Mouse (Mus musculus) lung, embryonic 14.5 days (tissue): ENCODE data around the gene Trp53. TPM values are rescaled to one million over a fixed set of nuclear protein-coding genes. Genes with fewer than 3 reads are reported as not detected.

Experiments
- ATAC-seq: fragments of 200-750 bp; cut with Nextera tagmentation; 2 replicates; pipeline ENCODE4 v1.8.0; 2017; ENCODE audit warnings: mild to moderate bottlenecking, moderate TSS enrichment, moderate library complexity; ENCODE audit not compliant: insufficient read depth
- DNase-seq: peaks from one replicate; pipeline ENCODE4 v3.0.0-alpha.2; 2015
- H3K27ac ChIP-seq: fragments of 300-500 bp; sonication (generic); 2 replicates; pipeline ENCODE4 v1.5.1; 2014; ENCODE audit warnings: low read depth, mild to moderate bottlenecking, moderate library complexity
- H3K27me3 ChIP-seq: fragments of 300-500 bp; sonication (generic); 2 replicates; pipeline ENCODE4 v1.6.1; 2014; ENCODE audit warnings: low read length, control low read depth; ENCODE audit not compliant: insufficient read depth
- H3K36me3 ChIP-seq: fragments of 300-500 bp; sonication (generic); 2 replicates; pipeline ENCODE4 v1.6.1; 2014; ENCODE audit warnings: control low read depth; ENCODE audit not compliant: insufficient read depth
- H3K4me1 ChIP-seq: fragments of 300-500 bp; sonication (generic); 2 replicates; pipeline ENCODE4 v1.6.1; 2014; ENCODE audit warnings: antibody characterized with exemption, control low read depth; ENCODE audit not compliant: insufficient read depth
- H3K4me2 ChIP-seq: fragments of 300-500 bp; sonication (generic); 2 replicates; pipeline ENCODE4 v1.6.1; 2014; ENCODE audit warnings: mild to moderate bottlenecking
- H3K4me3 ChIP-seq: fragments of 300-500 bp; sonication (generic); 2 replicates; pipeline ENCODE4 v1.5.1; 2014; ENCODE audit warnings: low read depth, low read length
- H3K9ac ChIP-seq: fragments of 300-500 bp; sonication (generic); 2 replicates; pipeline ENCODE4 v1.6.1; 2014
- H3K9me3 ChIP-seq: fragments of 300-500 bp; sonication (generic); 2 replicates; pipeline ENCODE4 v1.6.1; 2016; ENCODE audit warnings: low read depth, low read length, control low read depth
- CTCF ChIP-seq: IDR thresholded peaks from 2 replicates; pipeline ENCODE4 v1.5.1; 2016; ENCODE audit warnings: antibody characterized with exemption, low read depth
- WGBS: fragments of 180-500 bp; shearing (Covaris S2); extraction: QIAGEN DNeasy Blood & Tissue Kit; methylation state at CpG from one replicate; pipeline ENCODE4 v1.1.7; 2014; 5-methylcytosine and 5-hydroxymethylcytosine counted together
- polyA plus RNA-seq: library from polyadenylated mRNA; unstranded; fragments of >200 nt; fragmentation: Nextera tagmentation; extraction: Ambion mirVana; gene quantifications from 2 replicates; pipeline ENCODE4 v1.2.1, GENCODE M21; 2014

Trp53 gene
- polyA plus RNA-seq, 1 experiment from 2014 or later, result 202 TPM

DNA sequence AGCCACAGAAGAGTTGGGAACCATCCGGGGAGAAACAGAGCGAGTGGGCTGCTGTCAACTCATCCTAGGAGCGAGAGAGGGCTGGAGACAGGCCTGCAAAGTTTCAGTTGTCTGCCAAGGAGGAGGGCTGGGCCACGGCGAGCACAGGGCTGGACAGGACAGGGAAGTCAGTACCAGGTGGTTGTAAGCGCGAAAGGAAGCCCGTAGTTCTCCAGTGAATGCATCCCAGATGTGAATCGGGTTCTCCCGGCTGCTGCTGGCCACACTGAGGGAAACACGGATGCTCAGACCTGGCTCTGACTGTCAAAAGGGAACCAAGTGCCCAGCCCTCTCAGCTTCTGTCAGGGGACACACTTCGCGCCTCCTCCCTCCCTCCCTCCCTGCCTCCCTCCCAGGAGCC, 16.8 kb upstream of the Trp53 start:
- WGBS, result 74% methylated on average over 13 of the region's 13 CpGs
- no peak overlapping the region for H3K4me3 ChIP-seq
- no peak for TF ChIP-seq CTCF

DNA sequence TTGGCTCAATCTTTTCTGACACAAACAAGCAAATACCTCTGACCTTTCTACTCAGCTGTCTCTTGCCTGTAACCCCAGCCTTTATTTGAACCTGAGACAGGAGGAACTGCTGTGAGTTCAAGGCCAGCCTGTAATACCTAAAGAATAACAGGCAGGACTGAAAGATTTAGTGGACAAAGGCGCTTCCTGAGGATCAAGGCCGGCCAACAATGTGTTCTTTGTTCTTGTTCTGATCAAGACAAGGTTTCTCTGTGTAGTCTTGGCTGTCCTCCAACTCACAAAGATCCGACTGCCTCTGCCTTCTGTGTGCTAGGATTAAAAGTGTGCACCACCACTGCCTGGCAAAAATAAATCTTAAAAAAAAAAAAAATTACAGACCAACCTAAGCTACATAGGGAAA, 15.8 kb upstream of the Trp53 start:
- Histone ChIP-seq H3K4me1 (peaks cover 3% of the 10 kb centered on the region; the same call in 1 of the 2 replicates), H3K4me2 (no peak overlapping the region), H3K4me3 (no peak overlapping the region), H3K27me3 (no peaks in the 10 kb centered on the region), H3K36me3 (peaks cover 47% of the 10 kb centered on the region), H3K27ac (no peak overlapping the region), H3K9me3 (no peaks in the 10 kb centered on the region), H3K9ac (no peak overlapping the region)
- no peak for TF ChIP-seq CTCF
- DNase-seq (peak; percentile 38), ATAC-seq (no peak)
- WGBS, result 53% methylated on average over 3 of the region's 3 CpGs

More for the DNA sequence above, 16.8 kb upstream of the Trp53 start:
- no peak overlapping the region for H3K27ac ChIP-seq
- H3K9ac ChIP-seq, result no peak overlapping the region
- H3K4me2 ChIP-seq, result no peak overlapping the region
- no peak for ATAC-seq
- no peaks in the 10 kb centered on the region for H3K9me3 ChIP-seq
- H3K4me1 ChIP-seq, result peaks cover 9% of the 10 kb centered on the region; the same call in 1 of the 2 replicates
- no peaks in the 10 kb centered on the region for H3K27me3 ChIP-seq
- H3K36me3 ChIP-seq, result peaks cover 46% of the 10 kb centered on the region
- DNase-seq, result no peak

DNA sequence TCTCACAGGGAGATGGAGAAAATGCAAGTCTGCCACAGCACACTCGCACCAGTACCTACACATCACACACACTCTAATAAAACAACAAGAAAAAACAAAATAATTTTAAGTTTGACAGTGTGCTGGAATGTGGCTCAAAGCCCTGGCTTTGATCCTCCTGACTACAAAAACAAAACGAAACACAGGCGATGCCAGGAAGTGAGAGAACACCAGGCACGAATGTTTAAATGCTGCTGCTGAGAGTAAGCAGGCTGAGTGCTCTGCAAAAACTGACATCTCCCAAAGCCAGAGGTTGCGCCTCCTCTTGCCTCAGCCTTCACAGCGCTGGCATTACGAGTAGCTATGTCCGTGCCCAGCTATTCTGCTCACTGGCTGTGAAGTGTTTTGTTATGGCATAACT, 15.0 kb upstream of the Trp53 start:
- Histone ChIP-seq H3K27ac (no peak overlapping the region), H3K9me3 (no peaks in the 10 kb centered on the region), H3K4me1 (no peaks in the 10 kb centered on the region), H3K27me3 (no peaks in the 10 kb centered on the region), H3K36me3 (peaks cover 54% of the 10 kb centered on the region), H3K9ac (no peak overlapping the region), H3K4me2 (no peak overlapping the region), H3K4me3 (no peak overlapping the region)
- TF ChIP-seq CTCF, result no peak
- ATAC-seq (no peak), DNase-seq (peak; percentile 67)
- 57% methylated on average over 8 of the region's 8 CpGs for WGBS

DNA sequence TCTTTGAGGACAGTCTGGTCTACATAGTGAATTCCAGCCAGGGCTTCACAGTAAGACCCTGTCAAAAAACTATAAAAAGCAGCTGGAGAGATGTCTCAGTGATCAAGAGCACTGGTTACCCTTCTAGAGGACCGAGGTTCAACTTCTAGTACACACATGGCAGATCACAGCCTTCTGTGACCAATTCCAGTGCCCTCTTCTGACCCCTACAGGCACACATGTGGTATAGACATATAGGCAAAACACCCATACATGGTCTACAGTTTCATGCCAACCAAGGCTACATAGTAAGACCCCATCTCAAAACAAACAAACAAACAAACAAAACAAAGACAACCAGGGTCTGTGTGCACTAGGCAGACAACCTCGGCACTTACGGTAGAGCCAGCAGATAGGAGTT, 4.9 kb upstream of the Trp53 start:
- ATAC-seq, result no peak
- peaks cover 7% of the 10 kb centered on the region for H3K4me1 ChIP-seq
- no peak overlapping the region for H3K4me2 ChIP-seq
- peak; percentile 62 for TF ChIP-seq CTCF
- no peak overlapping the region for H3K4me3 ChIP-seq
- H3K9ac ChIP-seq, result no peak overlapping the region
- 56% methylated on average over 3 of the region's 3 CpGs for WGBS
- H3K27ac ChIP-seq, result no peak overlapping the region
- H3K27me3 ChIP-seq, result no peaks in the 10 kb centered on the region
- peak; percentile 64 for DNase-seq
- H3K9me3 ChIP-seq, result no peaks in the 10 kb centered on the region
- H3K36me3 ChIP-seq, result peaks cover 42% of the 10 kb centered on the region

DNA sequence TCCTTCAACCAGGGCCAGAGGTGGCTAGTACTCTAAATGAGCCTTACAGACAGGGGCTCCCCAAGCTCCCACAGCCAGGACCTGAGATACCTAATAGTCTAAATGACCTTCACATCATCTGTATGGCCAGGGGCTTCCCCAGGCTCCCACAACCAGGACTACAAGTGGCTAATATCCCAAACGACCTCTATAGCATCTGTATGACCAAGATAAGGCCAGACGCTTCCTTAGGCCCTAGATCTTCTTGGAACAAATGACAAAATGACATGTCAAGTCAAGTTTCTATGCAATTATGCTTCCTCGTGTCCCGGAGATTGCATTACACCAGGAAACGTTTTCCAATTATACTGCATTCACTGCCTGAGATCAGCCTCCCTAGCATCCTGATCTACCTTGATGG, 3.9 kb upstream of the Trp53 start:
- no peak for ATAC-seq
- no peak overlapping the region for H3K9ac ChIP-seq

DNA sequence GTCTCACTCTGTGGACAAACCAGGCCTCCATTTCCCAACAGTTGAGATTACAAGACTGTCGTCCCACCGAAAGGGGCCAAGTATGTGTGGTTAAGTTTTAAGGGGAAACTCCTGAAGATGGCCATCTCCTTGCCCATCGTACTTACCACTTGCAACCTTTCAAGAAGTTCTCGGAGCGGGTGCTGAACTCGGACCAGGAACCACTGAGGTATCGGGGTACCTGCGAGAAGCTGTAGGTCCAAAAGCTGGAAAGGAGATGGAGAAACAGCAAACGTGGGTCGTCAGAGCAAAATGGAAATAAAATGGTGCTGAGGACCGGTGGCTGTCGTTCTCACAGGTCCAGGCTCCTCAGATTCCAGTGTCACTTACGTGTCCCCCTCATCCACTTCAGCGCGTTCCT, 1.9 kb upstream of the Trp53 start:
- TF ChIP-seq CTCF, result no peak
- DNase-seq (no peak), ATAC-seq (no peak)
- Histone ChIP-seq H3K27ac (peak overlapping the region; percentile 79), H3K36me3 (peaks cover 31% of the 10 kb centered on the region), H3K9ac (peak overlapping the region; percentile 85), H3K4me1 (peaks cover 11% of the 10 kb centered on the region), H3K27me3 (no peaks in the 10 kb centered on the region), H3K4me3 (peak overlapping the region; percentile 84), H3K4me2 (peak overlapping the region; percentile 92), H3K9me3 (no peaks in the 10 kb centered on the region)
- 9% methylated on average over 15 of the region's 15 CpGs for WGBS

More for the DNA sequence above, 3.9 kb upstream of the Trp53 start:
- no peak for TF ChIP-seq CTCF
- H3K4me3 ChIP-seq, result no peak overlapping the region
- H3K27me3 ChIP-seq, result no peaks in the 10 kb centered on the region
- H3K4me1 ChIP-seq, result peaks cover 7% of the 10 kb centered on the region
- 67% methylated on average over 5 of the region's 5 CpGs for WGBS
- no peak for DNase-seq
- H3K36me3 ChIP-seq, result peaks cover 32% of the 10 kb centered on the region
- no peak overlapping the region for H3K4me2 ChIP-seq
- H3K9me3 ChIP-seq, result no peaks in the 10 kb centered on the region
- H3K27ac ChIP-seq, result no peak overlapping the region

DNA sequence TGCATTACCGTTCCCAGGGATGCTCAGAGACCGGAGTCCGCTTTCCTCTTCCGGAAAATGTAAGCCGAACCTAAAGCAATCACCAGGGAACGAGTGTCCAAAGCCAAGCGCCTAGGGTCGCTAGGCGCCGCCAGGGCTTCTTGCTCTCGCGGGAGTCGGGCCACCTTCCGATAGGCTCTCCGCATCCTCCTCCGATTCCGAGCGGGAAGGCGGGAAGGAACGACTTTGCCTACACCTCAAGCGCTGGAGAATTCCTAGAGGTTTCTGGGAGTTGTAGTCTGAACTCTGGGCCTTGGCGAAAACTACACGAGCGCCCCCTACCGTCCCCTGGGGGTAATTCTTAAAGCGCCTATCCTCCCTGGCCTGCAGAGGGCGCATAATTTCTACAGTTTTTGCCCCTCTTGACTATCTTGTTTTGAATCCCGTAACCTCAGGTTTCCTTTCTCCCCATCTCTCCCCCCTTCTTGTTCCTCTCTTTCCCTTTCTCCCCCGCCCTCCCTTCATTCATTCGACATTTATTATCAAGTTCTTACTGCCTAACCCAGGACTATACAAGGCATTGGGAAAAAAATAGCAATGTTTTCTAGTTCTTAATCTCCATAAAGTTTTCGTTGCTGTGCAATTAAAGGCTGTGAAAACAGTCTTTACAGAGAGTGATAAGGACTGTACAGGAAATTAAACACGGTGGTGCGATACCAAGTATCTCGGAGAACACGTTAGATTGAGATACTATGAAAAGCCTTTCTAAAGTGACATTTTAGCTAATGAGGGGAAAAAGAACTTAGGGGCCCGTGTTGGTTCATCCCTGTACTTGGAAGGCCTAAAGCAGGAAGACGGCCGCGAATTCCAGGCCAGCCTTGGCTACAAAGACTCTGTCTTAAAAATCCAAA, 786 bp upstream of the Trp53 start:
- WGBS, result 2% methylated on average over 39 of the region's 39 CpGs
- peak; percentile 99 for DNase-seq

More for the DNA sequence above, 786 bp upstream of the Trp53 start:
- peaks cover 31% of the 10 kb centered on the region for H3K36me3 ChIP-seq
- no peaks in the 10 kb centered on the region for H3K27me3 ChIP-seq
- peak overlapping the region; percentile 84 for H3K4me3 ChIP-seq
- H3K4me2 ChIP-seq, result peak overlapping the region; percentile 92
- H3K9ac ChIP-seq, result peak overlapping the region; percentile 85
- no peaks in the 10 kb centered on the region for H3K9me3 ChIP-seq
- peak; percentile 91 for ATAC-seq
- peaks cover 11% of the 10 kb centered on the region for H3K4me1 ChIP-seq
- TF ChIP-seq CTCF, result peak; percentile 100
- H3K27ac ChIP-seq, result peak overlapping the region; percentile 91
